Mouse (Mus musculus) right cerebral cortex, postnatal 36 days (tissue): ENCODE results near the gene Mocs2.

Experiments
- DNase-seq, 2 experiments: peaks; one replicate each; pipeline ENCODE4 v3.0.0; 2022; ENCODE audit warnings: low spot score in 2 of 2, mixed read lengths in 1 of 2

Gene Mocs2

GRCm38 (mm10) chr13:114817751-114818360, at the start of gene Mocs2:
Mocs2 (plus strand) TSS chr13:114818236.
- peak; percentile 86 for DNase-seq

GRCm38 (mm10) chr13:114791511-114791910, 26.5 kb upstream of the Mocs2 start:
- DNase-seq, result no peak

- DNase-seq, result peak; percentile 32 to 42
Observed at GRCm38 (mm10) chr13:114793250-114794030, 24.6 kb upstream of the Mocs2 start.

- DNase-seq, result no peak
Observed at GRCm38 (mm10) chr13:114801857-114802256, 16.2 kb upstream of the Mocs2 start.

- DNase-seq, result no peak
Observed at GRCm38 (mm10) chr13:114802971-114803370, 15.1 kb upstream of the Mocs2 start.

- DNase-seq, result no peak
Observed at GRCm38 (mm10) chr13:114809624-114810210, 8.3 kb upstream of the Mocs2 start.

GRCm38 (mm10) chr13:114818513-114818912, 477 bp downstream of the Mocs2 start:
- DNase-seq, result no peak

GRCm38 (mm10) chr13:114822871-114823270, 4.8 kb downstream of the Mocs2 start:
- DNase-seq, result no peak

- DNase-seq, result no peak
Observed at GRCm38 (mm10) chr13:114825377-114825855, 7.4 kb downstream of the Mocs2 start.

GRCm38 (mm10) chr13:114831367-114831833, 13.4 kb downstream of the Mocs2 start:
- no peak for DNase-seq

GRCm38 (mm10) chr13:114832761-114833160, 14.7 kb downstream of the Mocs2 start:
- DNase-seq, result no peak

GRCm38 (mm10) chr13:114833351-114833750, 15.3 kb downstream of the Mocs2 start:
- DNase-seq, result no peak

- DNase-seq, result no peak
Observed at GRCm38 (mm10) chr13:114834580-114834979, 16.5 kb downstream of the Mocs2 start.

- DNase-seq, result no peak
Observed at GRCm38 (mm10) chr13:114837061-114837460, 19.0 kb downstream of the Mocs2 start.

GRCm38 (mm10) chr13:114838535-114838990, 20.5 kb downstream of the Mocs2 start:
- DNase-seq, result peak; percentile 27 to 49

GRCm38 (mm10) chr13:114839098-114839497, 21.1 kb downstream of the Mocs2 start:
- DNase-seq, result no peak

- no peak for DNase-seq
Observed at GRCm38 (mm10) chr13:114840545-114840944, 22.5 kb downstream of the Mocs2 start.

GRCm38 (mm10) chr13:114843318-114843717, 25.3 kb downstream of the Mocs2 start:
- DNase-seq, result no peak

GRCm38 (mm10) chr13:114845804-114846203, 27.8 kb downstream of the Mocs2 start:
- no peak for DNase-seq

- no peak for DNase-seq
Observed at GRCm38 (mm10) chr13:114848945-114849344, 30.9 kb downstream of the Mocs2 start.

- no peak for DNase-seq
Observed at GRCm38 (mm10) chr13:114852264-114853111, 34.5 kb downstream of the Mocs2 start.
